Mouse (Mus musculus): ENCODE measurements around the gene Elovl6. TPM values are rescaled to one million over a fixed set of nuclear protein-coding genes. Genes with fewer than 3 reads are reported as not detected.
A peak's percentile ranks its signal among the peaks of the same experiment; 100 is the strongest.

The Elovl6 gene
- polyA plus RNA-seq, 1 experiment from 2014 or later = 44.7 TPM

- Histone ChIP-seq H3K4me1 (replicated peaks; ENCODE audit: control insufficient read depth, insufficient read depth, low read length) (no peaks in the 10 kb centered on the region), H3K27ac (ENCODE audit: low read length) (no peak overlapping the region), H3K4me3 (replicated peaks; ENCODE audit: low read length) (no peak overlapping the region), H3K36me3 (ENCODE audit: control insufficient read depth, insufficient read depth) (no peaks in the 10 kb centered on the region), H3K4me2 (ENCODE audit: low read length) (no peak overlapping the region), H3K9me3 (ENCODE audit: control insufficient read depth, low read length) (no peaks in the 10 kb centered on the region), H3K27me3 (replicated peaks; ENCODE audit: control insufficient read depth, insufficient read depth, low read length) (no peaks in the 10 kb centered on the region), H3K9ac (replicated peaks; ENCODE audit: low read depth, low read length) (no peak overlapping the region)
- 95% methylated on average over 7 of the region's 7 CpGs for whole genome bisulfite sequencing
- no peak for ATAC-seq
Observed at GRCm38 (mm10) chr3:129658776-129659175, 126.6 kb downstream of the Elovl6 start.

GRCm38 (mm10) chr3:129663906-129664305 lies 131.8 kb downstream of the Elovl6 start:
- Histone ChIP-seq H3K4me3 (replicated peaks; ENCODE audit: low read length) (no peak overlapping the region), H3K9ac (replicated peaks; ENCODE audit: low read depth, low read length) (no peak overlapping the region), H3K9me3 (ENCODE audit: control insufficient read depth, low read length) (no peaks in the 10 kb centered on the region), H3K4me1 (replicated peaks; ENCODE audit: control insufficient read depth, insufficient read depth, low read length) (no peaks in the 10 kb centered on the region), H3K4me2 (ENCODE audit: low read length) (no peak overlapping the region), H3K27me3 (replicated peaks; ENCODE audit: control insufficient read depth, insufficient read depth, low read length) (no peaks in the 10 kb centered on the region), H3K27ac (ENCODE audit: low read length) (no peak overlapping the region), H3K36me3 (ENCODE audit: control insufficient read depth, insufficient read depth) (no peaks in the 10 kb centered on the region)
- WGBS = 68% methylated on average over 1 of the region's 2 CpGs
- peak; percentile 75 for ATAC-seq

GRCm38 (mm10) chr3:129675923-129676322 lies 143.8 kb downstream of the Elovl6 start:
- no peak for ATAC-seq

GRCm38 (mm10) chr3:129680258-129680657 lies 148.1 kb downstream of the Elovl6 start:
- no peaks in the 10 kb centered on the region for H3K36me3 ChIP-seq (ENCODE audit: control insufficient read depth, insufficient read depth)
- H3K27me3 ChIP-seq (replicated peaks; ENCODE audit: control insufficient read depth, insufficient read depth, low read length) = no peaks in the 10 kb centered on the region
- no peak overlapping the region for H3K4me2 ChIP-seq (ENCODE audit: low read length)
- no peak for ATAC-seq
- H3K4me3 ChIP-seq (replicated peaks; ENCODE audit: low read length) = no peak overlapping the region
- H3K9me3 ChIP-seq (ENCODE audit: control insufficient read depth, low read length) = no peaks in the 10 kb centered on the region
- no peak overlapping the region for H3K27ac ChIP-seq (ENCODE audit: low read length)
- WGBS = 72% methylated on average over 5 of the region's 5 CpGs
- no peak overlapping the region for H3K9ac ChIP-seq (replicated peaks; ENCODE audit: low read depth, low read length)
- H3K4me1 ChIP-seq (replicated peaks; ENCODE audit: control insufficient read depth, insufficient read depth, low read length) = 0 out of 2 replicates have a peak, but pooled peaks cover 3% of the 10 kb centered on the region

More at GRCm38 (mm10) chr3:129675923-129676322, 143.8 kb downstream of the Elovl6 start:
- H3K27me3 ChIP-seq (replicated peaks; ENCODE audit: control insufficient read depth, insufficient read depth, low read length) = no peaks in the 10 kb centered on the region
- H3K4me3 ChIP-seq (replicated peaks; ENCODE audit: low read length) = no peak overlapping the region
- no peak overlapping the region for H3K4me2 ChIP-seq (ENCODE audit: low read length)
- H3K4me1 ChIP-seq (replicated peaks; ENCODE audit: control insufficient read depth, insufficient read depth, low read length) = no peaks in the 10 kb centered on the region
- H3K9ac ChIP-seq (replicated peaks; ENCODE audit: low read depth, low read length) = no peak overlapping the region
- WGBS = 95% methylated on average over 7 of the region's 7 CpGs
- no peaks in the 10 kb centered on the region for H3K9me3 ChIP-seq (ENCODE audit: control insufficient read depth, low read length)
- H3K36me3 ChIP-seq (ENCODE audit: control insufficient read depth, insufficient read depth) = no peaks in the 10 kb centered on the region
- no peak overlapping the region for H3K27ac ChIP-seq (ENCODE audit: low read length)

GRCm38 (mm10) chr3:129681841-129682240 lies 149.7 kb downstream of the Elovl6 start:
- ATAC-seq = no peak
- H3K4me2 ChIP-seq (ENCODE audit: low read length) = no peak overlapping the region
- 0 out of 2 replicates have a peak, but pooled peaks cover 3% of the 10 kb centered on the region for H3K4me1 ChIP-seq (replicated peaks; ENCODE audit: control insufficient read depth, insufficient read depth, low read length)
- no peaks in the 10 kb centered on the region for H3K36me3 ChIP-seq (ENCODE audit: control insufficient read depth, insufficient read depth)
- no peak overlapping the region for H3K9ac ChIP-seq (replicated peaks; ENCODE audit: low read depth, low read length)
- no peak overlapping the region for H3K27ac ChIP-seq (ENCODE audit: low read length)
- H3K4me3 ChIP-seq (replicated peaks; ENCODE audit: low read length) = no peak overlapping the region
- no peaks in the 10 kb centered on the region for H3K27me3 ChIP-seq (replicated peaks; ENCODE audit: control insufficient read depth, insufficient read depth, low read length)
- H3K9me3 ChIP-seq (ENCODE audit: control insufficient read depth, low read length) = no peaks in the 10 kb centered on the region
- WGBS = 96% methylated on average over 4 of the region's 4 CpGs

- 66% methylated on average over 10 of the region's 10 CpGs for WGBS
- H3K9ac ChIP-seq (replicated peaks; ENCODE audit: low read depth, low read length) = no peak overlapping the region
- peak; percentile 79 for ATAC-seq
Observed at GRCm38 (mm10) chr3:129682389-129682788, 150.2 kb downstream of the Elovl6 start.

GRCm38 (mm10) chr3:129683060-129683679 lies 151.0 kb downstream of the Elovl6 start:
- Histone ChIP-seq H3K27ac (ENCODE audit: low read length) (no peak overlapping the region), H3K9ac (replicated peaks; ENCODE audit: low read depth, low read length) (no peak overlapping the region), H3K36me3 (ENCODE audit: control insufficient read depth, insufficient read depth) (no peaks in the 10 kb centered on the region), H3K4me2 (ENCODE audit: low read length) (no peak overlapping the region), H3K27me3 (replicated peaks; ENCODE audit: control insufficient read depth, insufficient read depth, low read length) (no peaks in the 10 kb centered on the region), H3K4me3 (replicated peaks; ENCODE audit: low read length) (no peak overlapping the region), H3K9me3 (ENCODE audit: control insufficient read depth, low read length) (no peaks in the 10 kb centered on the region), H3K4me1 (replicated peaks; ENCODE audit: control insufficient read depth, insufficient read depth, low read length) (0 out of 2 replicates have a peak, but pooled peaks cover 3% of the 10 kb centered on the region)
- no peak for ATAC-seq
- 84% methylated on average over 10 of the region's 10 CpGs for WGBS

More at GRCm38 (mm10) chr3:129682389-129682788, 150.2 kb downstream of the Elovl6 start:
- Histone ChIP-seq H3K36me3 (ENCODE audit: control insufficient read depth, insufficient read depth) (no peaks in the 10 kb centered on the region), H3K27ac (ENCODE audit: low read length) (no peak overlapping the region), H3K4me1 (replicated peaks; ENCODE audit: control insufficient read depth, insufficient read depth, low read length) (0 out of 2 replicates have a peak, but pooled peaks cover 3% of the 10 kb centered on the region), H3K27me3 (replicated peaks; ENCODE audit: control insufficient read depth, insufficient read depth, low read length) (no peaks in the 10 kb centered on the region), H3K4me3 (replicated peaks; ENCODE audit: low read length) (no peak overlapping the region), H3K9me3 (ENCODE audit: control insufficient read depth, low read length) (no peaks in the 10 kb centered on the region), H3K4me2 (ENCODE audit: low read length) (no peak overlapping the region)

- no peak overlapping the region for H3K4me2 ChIP-seq (ENCODE audit: low read length)
- H3K9ac ChIP-seq (replicated peaks; ENCODE audit: low read depth, low read length) = no peak overlapping the region
- no peaks in the 10 kb centered on the region for H3K36me3 ChIP-seq (ENCODE audit: control insufficient read depth, insufficient read depth)
- 89% methylated on average over 12 of the region's 12 CpGs for WGBS
- H3K4me3 ChIP-seq (replicated peaks; ENCODE audit: low read length) = no peak overlapping the region
- no peaks in the 10 kb centered on the region for H3K27me3 ChIP-seq (replicated peaks; ENCODE audit: control insufficient read depth, insufficient read depth, low read length)
- ATAC-seq = no peak
- H3K9me3 ChIP-seq (ENCODE audit: control insufficient read depth, low read length) = no peaks in the 10 kb centered on the region
- no peak overlapping the region for H3K27ac ChIP-seq (ENCODE audit: low read length)
- 0 out of 2 replicates have a peak, but pooled peaks cover 3% of the 10 kb centered on the region for H3K4me1 ChIP-seq (replicated peaks; ENCODE audit: control insufficient read depth, insufficient read depth, low read length)
Observed at GRCm38 (mm10) chr3:129686196-129686595, 154.0 kb downstream of the Elovl6 start.

GRCm38 (mm10) chr3:129686698-129687333 lies 154.7 kb downstream of the Elovl6 start:
- Histone ChIP-seq H3K4me1 (replicated peaks; ENCODE audit: control insufficient read depth, insufficient read depth, low read length) (0 out of 2 replicates have a peak, but pooled peaks cover 3% of the 10 kb centered on the region), H3K36me3 (ENCODE audit: control insufficient read depth, insufficient read depth) (no peaks in the 10 kb centered on the region), H3K27ac (ENCODE audit: low read length) (no peak overlapping the region), H3K9ac (replicated peaks; ENCODE audit: low read depth, low read length) (no peak overlapping the region), H3K4me3 (replicated peaks; ENCODE audit: low read length) (no peak overlapping the region), H3K9me3 (ENCODE audit: control insufficient read depth, low read length) (no peaks in the 10 kb centered on the region), H3K27me3 (replicated peaks; ENCODE audit: control insufficient read depth, insufficient read depth, low read length) (no peaks in the 10 kb centered on the region), H3K4me2 (ENCODE audit: low read length) (no peak overlapping the region)
- peak; percentile 41; the same call in 1 of the 2 replicates for ATAC-seq
- 58% methylated on average over 8 of the region's 8 CpGs for WGBS
